Mouse (Mus musculus) liver, adult 2 months (tissue): ENCODE data around the gene Il10rb. TPM values are rescaled to one million over a fixed set of nuclear protein-coding genes. Genes with fewer than 3 reads are reported as not detected.

Source experiments
- DNase-seq: peaks from one replicate; pipeline ENCODE4 v3.0.0-alpha.2; 2011; ENCODE audit warnings: low read depth, low spot score; ENCODE audit errors: extremely low read depth
- H3K27ac ChIP-seq: fragments of 200-500 bp; replicated peaks from 2 replicates; pipeline ENCODE4 v1.5.1; 2012; ENCODE audit warnings: low read depth, mild to moderate bottlenecking, control low read depth, inconsistent platforms, low read length; ENCODE audit not compliant: insufficient read depth
- H3K27me3 ChIP-seq: fragments of 200-500 bp; 2 replicates; pipeline ENCODE4 v1.6.1; 2012; ENCODE audit warnings: mild to moderate bottlenecking, moderate library complexity, low read length, inconsistent platforms; ENCODE audit not compliant: control insufficient read depth, insufficient read depth
- H3K36me3 ChIP-seq: fragments of 200-500 bp; 2 replicates; pipeline ENCODE4 v1.6.1; 2012; ENCODE audit warnings: low read length, inconsistent platforms; ENCODE audit not compliant: control insufficient read depth, insufficient read depth
- H3K4me1 ChIP-seq: fragments of 200-500 bp; 2 replicates; pipeline ENCODE4 v1.6.1; 2011; ENCODE audit warnings: low read length; ENCODE audit not compliant: control insufficient read depth, insufficient read depth
- H3K4me3 ChIP-seq: fragments of 200-500 bp; 2 replicates; pipeline ENCODE4 v1.5.1; 2011; ENCODE audit warnings: low read depth, mild to moderate bottlenecking, control low read depth, low read length, moderate library complexity; ENCODE audit not compliant: insufficient read depth
- H3K79me2 ChIP-seq: fragments of 200-500 bp; 2 replicates; pipeline ENCODE4 v1.6.1; 2012; ENCODE audit warnings: inconsistent platforms, mild to moderate bottlenecking, low read length, moderate library complexity; ENCODE audit not compliant: control insufficient read depth, insufficient read depth
- H3K9ac ChIP-seq: fragments of 200-500 bp; 2 replicates; pipeline ENCODE4 v1.6.1; 2012; ENCODE audit warnings: low read depth, mild to moderate bottlenecking, control low read depth, inconsistent platforms, low read length
- CTCF ChIP-seq: fragments of 200-500 bp; IDR thresholded peaks from 2 replicates; pipeline ENCODE4 v1.5.1; 2011; ENCODE audit warnings: low read depth, low read length, control low read depth
- POLR2A ChIP-seq: fragments of 200-500 bp; IDR thresholded peaks from 2 replicates; pipeline ENCODE4 v1.6.1; 2011; ENCODE audit warnings: low read length, control low read depth; ENCODE audit not compliant: insufficient read depth; ENCODE audit errors: extremely low read depth
- WGBS: fragments of 180-500 bp; shearing (Covaris S2); methylation state at CpG from one replicate; pipeline ENCODE4 v1.1.7; 2018; 5-methylcytosine and 5-hydroxymethylcytosine counted together
- polyA plus RNA-seq: library from polyadenylated mRNA; depleted of rRNA; stranded (reverse); fragments of >200 nt; gene quantifications from 2 replicates; pipeline ENCODE4 v1.2.3, GENCODE M21; 2012
- total RNA-seq: library from RNA; depleted of rRNA; stranded (reverse); fragments of >200 nt; gene quantifications from 2 replicates; pipeline ENCODE4 v1.2.3, GENCODE M21; 2014

Gene Il10rb
- total and polyA plus RNA-seq, 2 experiments, result 5.1 to 7.3 TPM

GRCm38 (mm10) chr16:91404187-91404586 is 1.8 kb upstream of the Il10rb start:
- TF ChIP-seq POLR2A (no peak), CTCF (no peak)
- DNase-seq, result no peak
- no peaks in the 10 kb centered on the region for H3K27me3 ChIP-seq
- peaks cover 14% of the 10 kb centered on the region for H3K36me3 ChIP-seq
- no peak overlapping the region for H3K27ac ChIP-seq
- H3K4me3 ChIP-seq, result no peak overlapping the region
- H3K4me1 ChIP-seq, result peaks cover 5% of the 10 kb centered on the region
- no peak overlapping the region for H3K9ac ChIP-seq
- WGBS, result 94% methylated on average over 8 of the region's 8 CpGs
- no peaks in the 10 kb centered on the region for H3K79me2 ChIP-seq

- Histone ChIP-seq H3K36me3 (peaks cover 14% of the 10 kb centered on the region), H3K27ac (no peak overlapping the region), H3K9ac (no peak overlapping the region), H3K4me1 (peaks cover 8% of the 10 kb centered on the region), H3K79me2 (no peaks in the 10 kb centered on the region), H3K27me3 (no peaks in the 10 kb centered on the region), H3K4me3 (no peak overlapping the region)
- no peak for DNase-seq
- no peak for TF ChIP-seq POLR2A
- no peak for TF ChIP-seq CTCF
- WGBS, result 78% methylated on average over 10 of the region's 10 CpGs
Observed at GRCm38 (mm10) chr16:91404828-91405577, 961 bp upstream of the Il10rb start.

- Histone ChIP-seq H3K4me1 (peaks cover 9% of the 10 kb centered on the region), H3K36me3 (peaks cover 3% of the 10 kb centered on the region; the same call in 1 of the 2 replicates), H3K9ac (peak overlapping the region; percentile 76), H3K4me3 (peak overlapping the region; percentile 86), H3K79me2 (no peaks in the 10 kb centered on the region), H3K27ac (peak overlapping the region; percentile 73), H3K27me3 (no peaks in the 10 kb centered on the region)
- WGBS, result 2% methylated on average over 13 of the region's 13 CpGs
- TF ChIP-seq CTCF (no peak), POLR2A (no peak)
- peak; percentile 35 for DNase-seq
Observed at GRCm38 (mm10) chr16:91406585-91407220, 739 bp downstream of the Il10rb start.

GRCm38 (mm10) chr16:91413102-91413844 is 7.3 kb downstream of the Il10rb start:
- Histone ChIP-seq H3K9ac (no peak overlapping the region), H3K4me1 (peaks cover 11% of the 10 kb centered on the region), H3K27ac (peak overlapping the region; percentile 18; the same call in 1 of the 2 replicates), H3K27me3 (no peaks in the 10 kb centered on the region), H3K4me3 (no peak overlapping the region), H3K36me3 (peaks cover 30% of the 10 kb centered on the region), H3K79me2 (no peaks in the 10 kb centered on the region)
- DNase-seq, result peak; percentile 44
- WGBS, result 63% methylated on average over 12 of the region's 12 CpGs
- TF ChIP-seq POLR2A (no peak), CTCF (no peak)

- WGBS, result 77% methylated on average over 9 of the region's 9 CpGs
- TF ChIP-seq CTCF (no peak), POLR2A (no peak)
- peak; percentile 41 for DNase-seq
- no peaks in the 10 kb centered on the region for H3K27me3 ChIP-seq
- H3K79me2 ChIP-seq, result no peaks in the 10 kb centered on the region
- H3K27ac ChIP-seq, result 0 out of 2 replicates have a peak overlapping the region, but pooled peaks have one; percentile 19
- no peak overlapping the region for H3K9ac ChIP-seq
- peaks cover 8% of the 10 kb centered on the region for H3K4me1 ChIP-seq
- no peak overlapping the region for H3K4me3 ChIP-seq
- peaks cover 39% of the 10 kb centered on the region for H3K36me3 ChIP-seq
Observed at GRCm38 (mm10) chr16:91415391-91416189, 9.6 kb downstream of the Il10rb start.
